Mouse (Mus musculus) liver, postnatal 0 days (tissue): ENCODE data around the gene Bclaf1.

Experiments
- CTCF ChIP-seq: sonication (generic); IDR thresholded peaks from 2 replicates; pipeline ENCODE4 v1.5.1; 2016; ENCODE audit warnings: antibody characterized with exemption, low read depth
- EP300 ChIP-seq: IDR thresholded peaks from 2 replicates; pipeline ENCODE4 v1.6.1; 2016; ENCODE audit warnings: antibody characterized with exemption, low read depth, mild to moderate bottlenecking

GRCm38 (mm10) chr10:20285289-20285975 is 26.8 kb upstream of the Bclaf1 start:
- TF ChIP-seq CTCF (no peak), EP300 (no peak)
